Mouse (Mus musculus) A20 (cell line): ENCODE data around the gene Gm15737.

Source experiments
- DNase-seq: peaks from one replicate; pipeline ENCODE4 v3.0.0-alpha.2; 2011; ENCODE audit warnings: low read depth, low spot score

The Gm15737 gene

GRCm38 (mm10) chr6:92875340-92875739 lies 6.2 kb downstream of the Gm15737 start:
- DNase-seq, result no peak

- no peak for DNase-seq
These were observed 7.0 kb downstream of the Gm15737 start for GRCm38 (mm10) chr6:92876121-92876520.

DNA sequence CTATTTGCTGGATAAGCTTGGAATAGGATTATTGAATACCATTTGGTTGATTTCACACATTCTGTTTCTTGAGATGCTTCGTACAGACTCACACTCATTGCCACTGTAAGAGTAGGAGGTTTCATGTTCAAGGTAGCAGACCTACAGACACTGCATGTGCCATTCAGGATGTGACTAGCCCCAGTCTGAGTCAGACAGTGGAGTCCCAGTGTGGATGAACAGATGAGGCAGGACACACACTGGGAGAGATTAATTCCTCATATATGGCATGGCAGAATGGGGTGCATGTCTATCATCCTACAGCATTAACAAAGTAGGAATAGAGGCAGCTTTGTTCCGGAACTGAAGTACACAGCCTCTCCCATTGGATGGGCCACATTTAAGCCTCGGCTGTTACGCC lies 8.1 kb downstream of the Gm15737 start:
- no peak for DNase-seq

- DNase-seq, result no peak
These were observed 9.6 kb downstream of the Gm15737 start for GRCm38 (mm10) chr6:92878771-92879170.

DNA sequence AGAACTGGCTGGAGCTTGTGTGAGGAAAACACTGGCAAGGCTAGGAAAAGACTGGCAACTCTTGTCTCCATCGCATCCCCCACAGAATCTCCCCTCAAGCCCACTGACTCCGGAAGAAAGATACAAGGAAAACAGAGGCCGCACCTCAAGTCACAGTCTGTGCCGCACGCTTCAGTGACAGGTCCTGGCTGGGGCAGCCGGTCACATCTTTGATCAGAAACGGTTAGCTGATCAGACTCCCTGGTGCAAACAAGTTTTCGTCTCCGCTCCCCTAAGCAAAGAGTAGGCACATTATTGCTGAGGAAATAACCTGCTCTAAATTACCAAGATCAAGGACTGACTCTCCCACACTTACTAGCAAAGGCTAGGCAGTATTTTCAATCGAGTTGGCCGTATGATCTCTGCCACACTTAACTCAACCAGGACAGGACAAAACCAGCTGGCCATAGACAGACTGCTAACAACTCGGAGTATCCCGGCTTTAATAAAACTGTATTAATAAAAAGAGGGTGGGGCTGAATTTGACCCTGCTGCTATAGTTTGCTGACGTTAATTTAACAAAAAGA lies 10.6 kb downstream of the Gm15737 start:
- no peak for DNase-seq

DNA sequence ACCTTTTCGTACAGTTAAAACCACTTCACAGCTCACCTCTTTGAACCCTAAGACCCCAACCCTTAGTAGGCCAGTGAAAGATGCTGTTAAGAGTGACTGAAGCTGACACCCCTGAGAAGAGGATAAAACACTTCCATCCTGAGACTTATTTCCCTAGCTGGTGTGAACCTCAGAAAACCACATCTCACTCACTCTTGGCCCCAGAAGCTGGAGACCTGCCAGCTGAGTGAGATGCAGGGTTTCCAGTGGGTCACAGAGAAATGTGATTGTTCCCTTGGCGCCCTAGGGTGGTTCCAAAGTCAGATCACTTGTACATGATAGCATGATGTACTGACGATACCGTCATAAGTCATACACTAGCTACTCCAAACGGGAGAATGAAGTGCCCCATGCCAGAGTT lies 13.3 kb downstream of the Gm15737 start:
- no peak for DNase-seq

DNA sequence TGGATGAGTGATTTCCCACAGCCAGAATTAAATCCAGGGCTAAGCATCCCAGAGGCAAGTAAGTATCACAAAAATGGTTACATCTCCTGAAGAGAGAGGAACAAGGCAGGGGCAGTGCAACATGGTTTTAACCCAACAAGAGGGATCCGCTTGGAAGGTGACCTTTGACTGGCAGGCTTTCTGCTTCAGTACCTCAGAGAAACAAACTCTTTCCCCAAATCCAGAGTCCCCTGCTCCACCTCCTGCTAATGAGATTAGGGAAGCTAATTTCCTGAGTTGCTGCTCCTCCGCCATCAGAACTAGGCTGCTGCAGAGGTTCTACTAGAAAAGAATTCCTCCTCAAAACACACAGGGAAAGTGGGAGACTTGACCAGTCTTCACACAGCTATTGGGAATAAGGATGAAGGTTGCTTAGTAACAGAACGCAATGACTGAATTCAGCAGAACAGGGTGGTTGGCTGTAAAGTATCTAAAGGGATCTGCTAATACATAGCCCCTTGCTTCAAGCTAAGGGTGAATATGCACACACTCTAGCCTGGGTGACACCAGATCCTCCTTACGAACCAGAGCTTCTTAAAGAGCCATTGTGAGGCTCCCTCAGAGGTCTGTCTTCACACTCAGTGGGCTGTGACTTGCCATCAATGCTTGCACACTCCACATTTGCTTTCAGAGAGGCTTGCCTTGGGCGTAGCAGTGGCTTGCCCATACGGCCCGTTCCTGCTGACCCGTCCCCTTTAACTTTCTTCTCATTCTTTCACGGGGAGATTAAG lies 14.2 kb downstream of the Gm15737 start:
- no peak for DNase-seq

DNA sequence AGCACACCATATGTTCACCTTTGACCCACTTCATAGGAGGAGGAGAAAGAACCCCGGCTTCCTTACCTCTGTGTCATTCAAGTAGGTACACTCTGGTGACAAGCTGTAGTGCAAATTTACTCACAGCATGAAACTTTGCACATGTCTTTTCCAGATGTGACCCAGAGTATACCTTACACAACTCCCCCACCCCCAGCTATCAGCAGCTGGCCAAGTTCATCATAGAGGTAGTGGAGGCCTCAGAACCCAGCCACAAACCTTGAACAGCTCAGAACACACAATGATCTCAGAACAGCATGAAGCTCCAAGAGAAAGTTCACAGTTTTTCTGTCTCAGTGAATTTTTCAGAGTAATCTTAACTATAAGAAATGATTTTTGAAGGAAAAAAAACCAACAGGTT lies 22.4 kb downstream of the Gm15737 start:
- DNase-seq, result no peak

DNA sequence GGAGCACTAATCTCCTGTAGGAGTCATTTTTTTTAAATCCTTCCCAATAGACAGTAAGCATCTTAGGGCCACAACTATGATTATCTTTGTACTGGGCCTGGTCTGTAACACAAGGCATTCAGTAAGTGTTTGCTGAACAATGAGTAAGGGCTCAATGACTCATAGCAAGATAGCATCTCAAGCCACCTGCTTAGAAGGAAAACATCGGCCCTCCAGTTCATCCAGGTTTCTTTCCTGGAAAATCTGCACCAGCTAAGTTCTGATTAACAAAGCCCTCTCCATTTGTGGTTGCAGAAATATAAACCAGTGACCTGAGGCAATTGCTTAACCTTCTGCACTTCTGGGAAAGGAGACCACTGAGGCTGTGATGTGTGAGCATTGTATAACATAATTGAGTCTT lies 34.9 kb downstream of the Gm15737 start:
- DNase-seq, result no peak

DNA sequence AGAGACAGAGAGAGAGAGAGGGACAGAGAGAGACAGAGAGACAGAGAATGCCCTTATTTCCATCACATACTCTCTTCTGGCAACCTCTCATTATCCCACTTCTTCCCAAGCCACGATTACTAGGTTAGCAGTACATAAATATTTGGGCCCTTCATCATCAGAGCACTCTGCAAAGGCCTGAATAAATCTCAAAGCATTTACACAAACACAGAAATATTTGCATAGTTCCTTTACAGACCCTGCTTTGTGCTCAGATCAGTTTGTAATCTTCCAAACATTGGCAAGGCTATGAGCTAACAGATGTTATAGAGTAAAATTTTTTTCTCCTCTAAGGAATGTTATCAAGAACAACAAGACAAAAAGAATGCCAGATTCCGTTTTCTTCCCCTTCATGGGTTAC lies 35.3 kb downstream of the Gm15737 start:
- no peak for DNase-seq

DNA sequence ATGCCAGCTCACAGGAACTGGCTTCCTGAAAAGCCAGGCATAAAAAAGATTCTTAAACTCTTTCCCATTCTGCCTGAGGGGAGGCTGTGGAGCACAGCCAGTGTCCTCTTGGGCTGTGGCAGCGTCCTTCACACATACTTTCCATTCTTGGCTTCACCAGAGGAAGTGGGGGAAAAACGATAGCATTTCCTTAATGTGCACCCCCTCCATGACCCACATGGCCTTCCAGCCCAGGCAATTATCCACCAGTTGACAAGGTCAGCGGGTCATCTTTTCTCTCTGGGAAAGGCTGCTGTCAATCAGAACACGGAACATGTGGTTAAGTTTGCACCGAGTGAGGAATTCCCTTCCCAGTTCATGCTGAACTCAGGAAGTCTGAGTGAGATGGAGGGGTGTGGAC lies 36.8 kb downstream of the Gm15737 start:
- DNase-seq, result no peak

DNA sequence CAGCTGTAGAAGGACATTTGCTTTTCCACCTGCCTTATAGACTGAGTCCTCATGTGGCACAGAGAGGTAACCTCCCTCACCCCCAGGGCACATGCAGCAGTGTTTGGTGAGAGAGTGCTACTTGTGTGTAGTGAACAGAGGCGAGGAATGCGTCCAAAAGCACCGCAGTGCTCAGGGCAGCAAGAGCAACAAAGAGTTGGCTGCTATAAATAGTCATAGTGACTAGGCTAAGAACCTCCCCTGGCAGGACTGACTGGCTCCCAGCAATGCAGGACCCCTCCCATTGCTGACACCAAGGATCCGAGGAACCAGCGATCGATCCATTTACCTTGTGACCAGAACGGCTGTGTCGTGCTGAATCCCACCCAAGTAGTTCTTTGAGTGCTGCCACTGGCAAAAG lies 40.2 kb downstream of the Gm15737 start:
- DNase-seq, result no peak

DNA sequence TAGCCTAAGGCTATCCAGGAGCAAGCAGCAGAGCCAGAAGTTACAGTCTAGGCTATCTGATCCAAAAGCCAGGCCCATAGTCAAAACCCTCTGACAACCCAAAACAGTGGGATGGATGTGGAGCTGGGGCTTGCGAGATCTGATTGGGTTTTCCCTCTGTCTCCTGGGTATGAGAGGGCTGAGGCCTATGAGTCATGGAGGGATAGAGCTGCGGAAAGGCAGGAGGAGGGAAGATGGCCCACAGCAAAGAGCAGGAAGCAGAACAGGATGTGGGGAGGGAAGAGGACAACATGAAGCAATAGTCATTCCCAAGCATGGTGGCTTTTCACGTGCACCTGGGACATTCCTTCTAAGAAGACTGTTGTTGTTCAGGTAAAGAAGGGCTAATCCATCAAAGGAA lies 41.5 kb downstream of the Gm15737 start:
- no peak for DNase-seq

- DNase-seq, result no peak
These were observed 52.0 kb downstream of the Gm15737 start for GRCm38 (mm10) chr6:92920938-92921689.

- DNase-seq, result no peak
These were observed 52.7 kb downstream of the Gm15737 start for GRCm38 (mm10) chr6:92921843-92922242.

DNA sequence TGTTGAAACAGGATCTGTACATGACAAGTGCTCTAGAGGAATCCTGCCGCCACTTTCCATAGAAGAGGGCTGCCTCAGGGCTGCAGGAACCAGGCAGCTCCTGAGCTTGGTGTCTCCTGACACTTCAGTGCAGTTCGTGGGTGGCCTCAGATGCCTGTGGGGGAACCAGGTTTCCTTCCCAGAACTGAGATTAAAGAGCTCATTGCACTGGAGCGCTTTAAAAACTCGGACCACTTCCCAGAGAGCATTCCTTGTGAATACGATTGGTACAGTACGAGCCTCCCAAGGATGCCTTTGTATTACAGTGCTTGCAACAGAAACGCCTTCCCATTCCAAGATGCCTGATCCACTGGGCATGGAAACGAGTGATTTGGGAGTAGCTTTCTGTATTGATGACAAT lies 55.4 kb downstream of the Gm15737 start:
- DNase-seq, result no peak

- DNase-seq, result no peak
These were observed 59.1 kb downstream of the Gm15737 start for GRCm38 (mm10) chr6:92928261-92928660.
